Mouse (Mus musculus) gastrocnemius, postnatal 4 days (tissue): Measurements from ENCODE around the gene Hmgcs2. TPM values are rescaled to one million over a fixed set of nuclear protein-coding genes. Genes with fewer than 3 reads are reported as not detected.

Experiments
- DNase-seq, 2 experiments: peaks; one replicate each; pipeline ENCODE4 v3.0.0; 2021 to 2022; ENCODE audit warnings: low spot score in 2 of 2, mixed read lengths in 2 of 2
- total RNA-seq, 2 experiments: library from RNA; stranded (reverse); gene quantifications; 2 replicates each; pipeline ENCODE4 v1.2.3; 2021

Gene Hmgcs2
- total RNA-seq, 2 experiments from 2014 or later = 2.3 to 5.6 TPM

- DNase-seq = no peak
These were observed 56.7 kb downstream of the Hmgcs2 start for GRCm38 (mm10) chr3:98336661-98337654.

GRCm38 (mm10) chr3:98338584-98339041 lies 58.4 kb downstream of the Hmgcs2 start:
- peak in 1 of 2 experiments; percentile 43 for DNase-seq

GRCm38 (mm10) chr3:98339097-98339705 lies 59.0 kb downstream of the Hmgcs2 start:
- DNase-seq = peak; percentile 24 to 59

GRCm38 (mm10) chr3:98339706-98340109 lies 59.5 kb downstream of the Hmgcs2 start, which contains the start of gene Phgdh:
Gene Phgdh, minus strand, starts transcription at chr3:98339990.
- peak; percentile 39 to 73 for DNase-seq

- no peak for DNase-seq
These were observed 60.8 kb downstream of the Hmgcs2 start for GRCm38 (mm10) chr3:98340818-98341594.

GRCm38 (mm10) chr3:98343235-98343634 lies 63.0 kb downstream of the Hmgcs2 start:
- no peak for DNase-seq

- no peak for DNase-seq
These were observed 67.9 kb downstream of the Hmgcs2 start for GRCm38 (mm10) chr3:98348106-98348505.

GRCm38 (mm10) chr3:98348705-98349104 lies 68.5 kb downstream of the Hmgcs2 start:
- no peak for DNase-seq

GRCm38 (mm10) chr3:98353892-98354291 lies 73.7 kb downstream of the Hmgcs2 start:
- peak; percentile 45 to 79 for DNase-seq

- no peak for DNase-seq
These were observed 75.2 kb downstream of the Hmgcs2 start for GRCm38 (mm10) chr3:98355344-98356025.

GRCm38 (mm10) chr3:98356026-98356365 lies 75.8 kb downstream of the Hmgcs2 start:
- no peak for DNase-seq

- no peak for DNase-seq
These were observed 76.6 kb downstream of the Hmgcs2 start for GRCm38 (mm10) chr3:98356632-98357370.

Other genes with a start within 250 kb of the Hmgcs2 start
- not detected for gene Adam30, start 119.8 kb upstream of the Hmgcs2 start, total RNA-seq
- not detected for gene Reg4, start 58.3 kb upstream of the Hmgcs2 start, total RNA-seq
- 10 to 100 TPM; 22.9 to 29.1 TPM for gene Phgdh, start 59.6 kb downstream of the Hmgcs2 start, total RNA-seq
- 1 to 10 TPM; 4.0 TPM for gene Zfp697, start 102.0 kb downstream of the Hmgcs2 start, total RNA-seq
- not detected for gene Gm4450, start 176.7 kb downstream of the Hmgcs2 start, total RNA-seq
- gene Hsd3b4, start 230.1 kb downstream of the Hmgcs2 start, total RNA-seq = not detected